Mouse (Mus musculus): Measurements from ENCODE around the gene Nipa2.
A peak's percentile ranks its signal among the peaks of the same experiment; 100 is the strongest.

Gene Nipa2

DNA sequence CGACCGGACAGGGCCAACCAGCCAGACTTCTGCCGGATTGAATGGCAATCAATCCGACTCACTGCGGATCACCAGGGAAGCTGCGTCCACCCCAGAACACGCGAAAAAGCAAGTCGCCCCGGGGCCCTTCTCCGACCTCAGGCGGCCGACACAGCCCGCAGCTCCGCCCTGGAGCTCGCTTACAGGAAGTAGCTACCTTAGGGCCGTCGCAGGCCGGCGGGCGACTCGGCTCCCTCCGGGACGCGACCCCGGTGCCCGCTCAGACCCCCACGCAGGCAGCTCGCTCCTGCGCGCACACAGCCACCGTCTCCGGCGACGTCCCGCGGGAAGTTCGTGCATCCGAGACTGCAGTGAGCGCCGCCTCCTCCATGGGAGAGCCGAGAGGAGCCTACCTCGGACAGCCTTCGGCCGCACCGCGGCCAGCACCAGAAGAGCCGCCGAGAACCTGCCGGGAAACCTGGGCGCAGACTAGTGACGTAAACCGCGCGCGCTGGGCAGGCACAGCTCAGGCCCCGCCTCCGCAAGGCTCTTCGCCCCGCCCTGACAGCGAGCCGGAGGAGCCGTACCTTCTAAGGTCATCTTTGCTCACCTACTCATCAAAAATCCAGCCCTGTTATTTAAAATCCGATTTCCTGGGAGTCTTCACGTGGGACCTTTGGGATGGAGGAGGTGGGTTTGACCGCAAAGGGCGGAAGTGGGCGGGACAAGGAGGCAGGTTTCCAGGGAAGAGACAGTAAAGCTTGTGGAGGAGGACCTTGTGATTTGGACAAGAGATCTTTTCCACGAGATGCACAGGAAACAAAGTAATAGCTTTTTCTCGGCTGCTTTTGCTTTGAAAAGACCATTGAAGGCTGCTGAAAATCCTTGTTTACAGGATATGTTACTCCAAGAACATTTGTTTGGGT is at the start of gene Nipa2:
TSS of gene Nipa2 (minus strand) at position 473 of the 905 bp plus-strand sequence.
- peak; percentile 91 for DNase-seq

DNA sequence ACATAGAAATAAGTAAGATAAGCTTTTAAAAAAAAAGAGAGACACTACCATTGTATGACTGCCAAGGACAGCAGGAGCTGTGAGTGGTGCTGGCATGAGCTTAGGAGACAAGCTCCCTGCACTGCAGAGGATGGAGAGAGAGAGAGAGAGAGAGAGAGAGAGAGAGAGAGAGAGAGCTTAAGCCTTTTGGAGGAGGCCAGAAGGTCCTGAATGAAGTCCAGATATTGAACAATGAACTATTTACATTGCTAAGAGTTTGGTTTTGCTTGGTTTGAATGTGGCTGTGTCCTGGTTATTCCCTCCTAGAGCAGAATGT is 48.7 kb upstream of the Nipa2 start:
- DNase-seq = no peak

DNA sequence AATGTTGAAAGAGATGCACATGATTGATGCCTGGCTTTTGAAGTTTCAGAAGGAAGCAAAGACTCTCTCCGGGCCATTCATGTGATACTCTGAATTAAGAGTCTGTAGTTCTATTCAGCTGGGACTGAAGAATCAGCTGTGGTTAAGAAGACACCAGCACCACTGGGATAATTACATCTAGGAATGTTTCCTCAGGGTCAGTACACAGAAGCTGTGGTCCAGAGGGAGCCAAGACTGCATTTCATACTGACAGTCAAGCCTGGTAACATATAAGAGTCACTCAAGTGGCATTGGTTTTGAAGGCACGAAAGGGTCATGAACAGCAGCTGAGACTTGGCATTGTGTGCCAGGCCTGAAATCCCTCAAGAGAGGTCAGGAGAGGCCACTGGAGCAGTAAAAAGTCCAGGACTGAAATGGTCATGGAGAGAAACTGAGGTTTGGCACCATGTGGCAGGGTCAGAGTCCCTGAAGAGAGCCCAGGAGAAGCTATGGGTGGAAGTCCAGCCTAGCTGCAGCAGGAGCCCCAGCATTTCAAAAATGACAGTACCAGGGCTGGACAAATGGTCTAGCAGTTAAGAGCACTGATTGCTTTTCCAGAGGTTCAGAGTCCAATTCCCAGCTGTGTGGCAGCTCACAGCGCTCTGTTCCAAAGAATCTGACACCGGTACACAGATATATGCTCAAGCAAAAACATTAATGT is 48.2 kb upstream of the Nipa2 start:
- DNase-seq = no peak

DNA sequence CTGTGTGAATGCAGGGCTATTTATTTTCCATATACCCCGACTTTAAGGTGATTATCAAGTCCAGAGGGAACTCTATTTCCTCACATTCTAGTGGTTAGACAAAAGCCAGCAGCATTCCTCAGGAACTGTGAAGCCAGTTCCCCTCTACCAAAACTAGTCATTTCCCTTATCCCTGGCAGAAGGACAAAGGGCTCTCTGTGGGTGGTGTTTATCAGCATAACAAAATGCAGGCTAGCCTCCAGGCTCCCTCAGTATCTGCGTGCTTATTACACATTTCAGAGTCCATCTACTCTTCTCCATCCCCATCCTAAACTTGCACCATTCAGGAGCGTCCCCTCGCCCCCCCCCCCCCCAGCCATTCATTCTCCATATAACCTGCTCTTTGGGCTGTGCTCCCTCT is 36.7 kb upstream of the Nipa2 start:
- no peak for DNase-seq

DNA sequence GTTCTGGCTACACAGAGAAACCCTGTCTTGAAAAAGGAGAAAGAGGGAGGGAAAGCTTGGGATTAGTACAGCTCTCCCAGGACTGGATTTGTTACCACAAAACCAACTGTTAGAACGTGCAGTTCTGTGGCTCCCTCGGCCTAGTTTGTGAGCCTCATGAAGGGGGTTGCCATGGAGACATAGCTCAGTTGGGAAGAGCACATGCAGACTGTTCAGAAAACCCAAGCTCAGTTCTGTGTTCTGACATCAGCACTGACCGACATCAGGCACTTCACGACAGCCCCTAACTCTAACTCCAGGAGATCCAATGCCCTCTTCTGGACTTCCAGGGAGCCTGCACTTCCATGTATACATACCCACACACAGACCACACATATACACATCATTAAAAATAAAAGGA is 32.7 kb upstream of the Nipa2 start:
- no peak for DNase-seq

DNA sequence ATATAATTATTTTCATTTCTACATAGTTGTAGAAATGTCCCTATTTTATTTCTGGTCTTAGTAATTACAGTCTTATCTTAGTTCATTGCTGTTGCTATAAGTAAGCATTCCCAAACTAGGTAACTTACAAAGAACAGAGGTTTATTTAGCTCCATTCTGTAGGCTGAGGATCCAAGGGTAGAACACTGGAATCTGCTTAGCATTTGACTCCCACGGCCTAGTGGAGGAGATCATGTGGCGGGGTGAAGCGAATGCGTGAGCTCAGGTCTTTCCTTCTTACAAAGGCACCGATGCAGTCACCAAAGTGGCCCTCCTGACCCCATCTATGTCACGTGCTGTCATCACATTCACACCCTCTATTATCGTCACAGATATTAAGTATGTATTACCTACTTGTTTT is 29.6 kb upstream of the Nipa2 start:
- no peak for DNase-seq

DNA sequence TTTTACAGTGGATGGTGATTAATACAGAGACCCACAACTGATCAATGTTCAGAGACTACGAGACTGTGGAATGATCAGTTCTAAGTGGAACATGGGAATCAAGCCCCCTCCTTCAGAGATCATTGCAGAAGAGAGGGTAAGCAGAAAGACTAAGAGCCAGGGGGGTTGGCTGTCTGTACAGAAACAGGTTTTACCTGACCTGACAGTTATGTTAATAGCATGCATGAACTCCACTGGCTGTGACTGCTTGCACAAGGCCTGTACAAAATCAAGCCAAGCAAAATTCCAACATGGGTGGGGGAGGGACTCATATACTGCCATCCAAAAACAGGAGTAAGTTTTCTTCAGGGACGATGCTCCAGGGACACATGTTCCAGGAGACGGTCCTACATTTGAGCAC is 28.9 kb upstream of the Nipa2 start:
- DNase-seq = no peak

DNA sequence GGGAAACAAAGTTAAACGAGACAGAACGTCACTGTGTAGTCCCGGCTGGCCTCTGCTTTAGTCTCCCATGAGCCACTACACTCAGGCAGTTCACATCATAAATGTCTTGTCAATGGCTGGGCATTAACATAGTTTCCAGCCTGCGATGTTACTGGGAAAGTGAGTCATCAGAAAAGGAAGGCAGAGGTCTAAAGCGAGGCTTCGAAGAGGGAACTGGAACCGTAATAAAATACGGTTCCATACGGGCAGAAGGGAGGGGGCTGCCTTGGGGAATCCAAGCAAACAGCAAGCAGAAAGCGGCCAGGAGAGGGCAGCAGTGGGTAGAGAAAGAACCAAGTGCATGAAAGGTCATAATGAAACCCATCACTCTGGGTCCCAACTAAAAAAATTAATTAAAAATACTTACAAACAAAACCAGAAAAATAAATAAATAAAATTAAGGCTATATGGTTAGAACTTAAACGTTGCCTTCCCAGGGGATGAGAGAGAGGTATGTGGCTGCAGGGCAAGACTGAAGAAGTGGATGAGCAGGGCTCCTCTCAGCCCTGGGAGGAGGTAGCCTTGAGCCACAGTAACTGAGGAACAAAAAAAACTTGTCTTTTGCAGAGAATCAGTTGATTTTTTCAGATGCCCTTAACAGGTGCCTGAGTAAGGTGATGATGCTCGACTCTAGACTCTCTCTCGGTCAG is 24.4 kb upstream of the Nipa2 start:
- DNase-seq = peak; percentile 69

DNA sequence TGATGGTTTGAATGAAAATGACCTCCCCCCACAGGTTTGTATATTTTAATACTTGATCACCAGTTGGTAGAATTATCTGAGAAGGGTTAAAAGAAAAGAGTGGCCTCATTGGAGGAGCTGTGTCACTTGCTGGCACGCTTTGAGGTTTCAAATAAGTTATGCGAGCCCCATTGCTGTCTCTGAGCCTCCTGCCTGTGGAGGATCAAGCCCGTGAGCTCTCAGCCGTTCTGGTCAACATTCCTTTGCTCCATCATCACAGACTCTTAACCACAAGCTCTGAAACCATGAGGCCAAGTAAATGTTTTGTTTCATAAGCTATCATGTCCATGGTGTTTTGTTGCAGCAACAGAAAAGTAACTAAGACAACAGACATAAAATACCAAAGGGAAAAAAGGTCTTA is 22.5 kb upstream of the Nipa2 start:
- DNase-seq = no peak

DNA sequence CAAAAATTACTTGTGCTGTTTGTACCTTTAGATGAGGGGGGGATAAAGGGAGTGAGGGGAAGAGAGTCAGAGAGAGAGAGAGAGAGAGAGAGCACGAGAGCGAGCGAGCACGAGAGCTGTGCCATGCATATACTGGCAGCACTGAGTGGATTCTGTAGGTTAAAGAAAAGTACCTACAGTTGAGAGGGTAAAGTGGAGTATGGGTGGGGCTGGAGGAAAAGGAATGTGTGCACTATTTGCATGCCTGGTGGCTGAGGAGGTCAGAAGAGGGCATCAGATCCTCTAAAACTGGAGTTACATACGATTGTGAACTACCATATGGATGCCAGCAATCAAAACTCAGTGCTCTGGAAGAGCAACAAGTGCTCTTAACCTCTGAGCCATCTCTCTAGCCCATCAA is 20.8 kb upstream of the Nipa2 start:
- DNase-seq = no peak

DNA sequence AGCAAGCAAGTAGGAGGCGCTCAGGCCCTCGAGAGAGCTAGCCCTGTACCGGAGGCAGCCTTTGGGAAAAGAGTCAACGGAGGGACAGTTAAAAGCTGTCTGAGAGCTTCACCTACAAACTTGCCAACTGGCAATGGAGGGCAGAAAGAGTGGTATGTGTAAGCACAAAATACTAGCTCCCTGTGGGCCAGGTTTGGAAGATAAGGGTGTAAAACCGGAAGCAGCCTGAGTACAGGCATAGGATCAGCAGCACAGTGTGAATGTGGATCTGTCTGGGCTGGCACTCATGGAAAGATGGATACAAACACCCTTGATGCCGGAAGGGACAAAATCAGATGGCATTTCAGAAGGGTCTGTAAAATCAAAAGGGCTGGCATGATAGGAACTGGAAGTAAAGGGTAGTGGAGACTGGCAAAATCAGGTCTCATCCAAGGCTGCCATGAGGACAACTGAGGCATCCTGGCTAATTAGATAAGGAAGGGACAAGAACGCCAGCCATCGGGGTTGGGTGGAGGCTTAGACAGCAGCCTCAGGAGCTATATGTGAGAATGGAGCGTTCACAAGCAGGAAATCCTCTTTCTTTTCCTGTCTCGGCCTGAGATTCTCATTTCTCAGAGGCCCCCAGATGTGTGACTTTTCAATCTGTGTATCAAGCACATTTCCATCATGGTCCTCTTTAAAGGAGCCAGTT is 19.9 kb upstream of the Nipa2 start:
- DNase-seq = no peak

DNA sequence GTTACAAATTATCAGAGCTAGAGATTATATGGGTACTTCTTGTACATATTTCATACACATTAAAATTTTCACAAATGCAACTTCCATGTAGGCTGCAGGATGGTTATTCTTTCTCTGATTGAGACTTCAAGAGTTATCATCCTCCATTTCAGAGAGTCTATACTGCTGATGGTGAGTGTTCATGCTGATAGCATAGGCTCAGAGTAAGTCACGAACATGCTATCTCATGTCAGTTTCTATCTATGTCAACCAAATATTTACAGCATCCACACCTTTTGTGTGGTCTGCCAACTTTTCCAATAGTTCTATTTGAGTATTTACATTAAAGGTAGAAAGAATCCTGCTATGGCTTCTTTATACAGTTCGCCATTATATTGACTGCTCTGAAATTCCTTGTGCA is 19.2 kb upstream of the Nipa2 start:
- no peak for DNase-seq

DNA sequence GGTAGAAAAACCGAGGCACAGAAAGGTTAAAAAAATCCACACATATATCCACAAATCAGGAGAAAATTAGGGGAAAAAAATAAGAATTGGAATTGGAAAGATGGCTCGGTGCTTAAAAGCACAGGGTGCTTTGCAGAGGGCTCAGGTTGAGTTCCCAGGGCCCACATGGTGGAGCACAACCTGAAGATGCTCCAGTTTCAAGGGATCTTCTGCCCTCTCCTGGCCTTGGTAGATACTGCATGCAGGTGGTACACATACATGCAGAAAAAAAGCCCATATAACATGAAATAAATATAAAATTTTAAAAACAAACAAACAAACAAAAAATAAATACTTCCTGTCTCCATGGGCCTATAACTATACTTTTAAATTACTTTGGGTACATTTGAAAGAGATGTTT is 12.2 kb upstream of the Nipa2 start:
- no peak for DNase-seq

DNA sequence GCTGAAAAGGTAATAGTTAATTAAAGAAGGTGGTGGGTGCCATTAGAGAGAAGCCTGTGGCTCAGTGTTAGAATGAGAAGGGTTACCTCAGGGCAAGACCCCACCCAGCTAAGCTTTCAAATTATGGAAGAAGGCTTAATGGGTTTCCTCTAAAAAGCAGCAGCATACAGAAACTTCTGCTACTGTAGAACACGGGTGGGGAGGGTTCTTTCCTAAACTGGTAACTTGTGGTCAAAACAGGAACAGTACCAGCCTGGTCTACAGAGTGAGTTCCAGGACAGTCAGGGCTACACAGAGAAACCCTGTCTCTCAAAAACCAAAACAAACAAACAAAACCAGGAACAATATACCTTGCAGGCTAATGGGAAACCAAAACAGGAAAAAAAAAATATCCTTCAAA is 7.1 kb upstream of the Nipa2 start:
- no peak for DNase-seq

DNA sequence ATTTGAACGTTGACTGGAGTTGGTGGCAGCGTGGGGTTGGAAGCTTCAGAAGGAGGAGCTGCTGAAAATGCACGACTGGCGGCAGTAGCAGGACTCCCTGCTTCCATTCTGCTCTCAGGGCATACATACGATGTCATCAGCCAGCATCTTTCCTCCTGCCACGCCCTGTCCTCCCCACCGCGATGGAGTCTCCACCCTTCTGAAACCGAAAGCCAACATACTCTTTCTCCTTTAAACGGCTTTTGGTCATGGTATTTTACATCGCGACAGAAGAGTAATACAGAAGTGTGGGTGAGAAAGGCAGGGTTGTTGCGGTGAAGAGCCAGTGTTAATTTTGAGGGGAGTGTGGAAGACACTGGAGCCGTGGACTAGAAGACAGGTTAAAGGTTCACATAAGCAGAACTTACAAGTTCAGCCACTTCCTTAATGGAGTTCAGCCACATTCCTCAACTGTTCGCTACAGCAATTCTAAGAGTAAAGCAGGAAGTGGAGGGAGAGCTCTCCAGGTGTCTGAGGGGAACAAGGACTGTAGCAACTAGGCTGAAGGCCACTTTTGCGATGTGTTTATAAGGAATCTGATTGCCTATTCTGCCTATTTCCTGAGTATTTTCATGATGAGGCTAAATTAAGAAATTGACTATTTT is 6.1 kb upstream of the Nipa2 start:
- no peak for DNase-seq

DNA sequence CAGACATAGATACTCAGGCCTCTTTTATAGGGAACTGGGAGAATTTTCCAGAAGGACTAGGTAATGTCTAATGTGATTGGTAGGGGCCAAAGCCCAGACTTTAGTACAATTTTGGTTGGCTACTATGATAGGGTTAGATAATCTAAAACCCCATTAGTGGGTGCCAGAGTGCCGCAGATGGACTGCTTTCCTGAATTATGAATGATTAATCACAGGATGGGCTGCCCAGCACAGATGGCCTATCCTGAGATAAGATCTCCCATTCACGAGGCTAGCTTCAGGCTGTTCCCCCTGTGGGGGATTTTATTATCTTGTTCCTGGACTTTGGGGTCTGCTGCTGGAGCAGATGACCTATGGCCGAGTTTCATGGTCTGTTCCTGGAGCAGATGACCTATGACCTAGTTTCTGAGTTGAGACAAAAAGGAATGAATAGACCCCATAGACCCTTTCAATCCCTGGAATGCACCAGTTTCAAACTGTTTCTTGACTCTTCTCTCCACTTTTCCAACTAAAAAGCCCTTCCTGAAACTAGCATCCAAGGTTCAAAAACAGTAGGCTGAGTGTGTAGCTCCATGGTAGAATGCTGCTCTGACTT is 4.7 kb upstream of the Nipa2 start:
- DNase-seq = no peak

DNA sequence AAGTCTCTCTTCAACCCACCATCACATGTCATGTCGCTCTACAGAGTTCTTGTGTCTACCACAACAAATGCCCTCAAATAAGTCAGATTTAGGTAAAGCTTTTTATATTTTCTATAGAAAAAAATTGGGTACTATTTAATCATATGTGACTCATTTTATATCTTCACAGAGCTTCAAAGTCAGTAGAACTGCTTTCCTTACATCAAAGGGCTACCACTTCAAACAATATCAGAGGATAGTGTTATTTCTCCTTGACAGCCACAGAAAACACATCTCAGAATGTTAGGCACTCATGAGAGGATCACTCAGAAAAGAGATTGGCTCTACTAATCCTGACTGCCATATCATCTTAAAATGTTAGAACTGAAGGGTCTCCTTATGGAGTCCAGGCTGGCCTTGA is 1.8 kb downstream of the Nipa2 start:
- DNase-seq = no peak

DNA sequence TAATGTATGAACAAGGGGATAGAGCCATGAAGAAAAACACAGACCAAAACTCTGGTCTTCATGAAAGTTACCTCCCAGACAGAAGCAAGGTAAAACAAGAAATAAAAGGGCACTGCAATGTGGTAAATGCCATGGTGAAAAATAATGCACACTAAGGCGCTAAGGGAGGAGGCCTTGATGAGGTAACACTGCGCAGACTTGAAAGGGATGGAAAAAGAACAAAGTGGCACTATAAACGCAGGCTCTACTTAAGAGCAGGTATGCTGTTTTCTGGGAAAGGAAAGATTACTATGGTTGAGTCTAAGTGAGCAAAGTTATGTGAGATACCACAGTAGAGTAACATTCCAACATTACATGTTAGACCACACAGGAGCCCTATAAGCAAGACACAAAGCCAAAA is 2.5 kb downstream of the Nipa2 start:
- no peak for DNase-seq

DNA sequence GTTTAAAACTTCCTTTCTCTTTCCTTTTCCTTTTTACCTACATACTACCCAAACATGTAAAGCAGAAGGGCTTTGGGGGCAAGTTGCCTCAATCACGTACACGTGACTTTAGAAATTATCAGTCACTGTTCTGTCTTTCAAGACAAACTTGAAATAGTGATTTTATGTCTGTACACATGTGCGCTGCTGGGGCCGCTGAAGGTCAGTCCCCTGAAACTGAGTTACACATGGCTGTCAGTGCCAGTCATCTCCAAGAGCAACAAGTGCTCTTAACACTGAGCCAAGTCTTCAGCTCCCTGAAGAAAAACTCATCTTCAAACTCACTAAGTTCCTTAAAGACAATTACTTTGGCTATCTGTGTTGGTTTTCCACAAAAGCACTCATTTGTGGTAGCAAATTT is 4.4 kb downstream of the Nipa2 start:
- DNase-seq = no peak

DNA sequence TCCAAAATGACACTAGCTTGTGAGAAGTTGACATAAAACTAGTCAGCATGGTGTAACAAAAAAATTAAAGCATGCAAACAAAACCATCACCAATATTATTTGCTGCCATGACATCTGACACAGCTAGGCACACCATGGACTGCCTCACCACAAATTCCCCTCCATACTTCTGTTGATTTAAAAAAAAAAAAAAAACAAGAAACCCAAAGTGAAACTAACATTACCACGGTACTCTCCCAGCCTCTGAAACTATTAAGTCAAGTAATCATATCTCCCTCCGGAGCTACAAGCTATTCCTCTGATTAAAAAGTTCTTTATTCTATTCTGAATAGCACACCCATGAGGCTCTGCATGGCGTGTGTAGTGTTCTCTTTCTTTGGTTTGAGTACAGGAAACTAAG is 5.1 kb downstream of the Nipa2 start:
- no peak for DNase-seq

DNA sequence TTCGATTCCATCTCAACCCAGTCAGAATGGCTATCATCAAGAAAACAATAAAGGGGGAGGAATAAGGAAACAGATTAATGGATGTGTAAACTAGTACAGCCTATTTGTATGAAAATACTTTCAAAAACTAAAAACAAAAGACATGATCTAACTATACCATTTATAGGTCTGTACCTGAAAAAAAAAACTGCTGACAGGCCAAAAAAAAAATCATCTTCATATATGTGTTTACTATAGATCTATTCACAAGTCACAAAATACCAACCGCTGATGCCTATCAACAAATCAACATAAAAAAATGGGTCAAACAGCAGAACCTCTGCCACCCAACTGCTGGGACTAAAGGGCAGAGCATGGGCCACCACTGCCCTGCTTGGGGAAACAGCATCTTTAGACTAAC is 6.2 kb downstream of the Nipa2 start:
- DNase-seq = no peak

DNA sequence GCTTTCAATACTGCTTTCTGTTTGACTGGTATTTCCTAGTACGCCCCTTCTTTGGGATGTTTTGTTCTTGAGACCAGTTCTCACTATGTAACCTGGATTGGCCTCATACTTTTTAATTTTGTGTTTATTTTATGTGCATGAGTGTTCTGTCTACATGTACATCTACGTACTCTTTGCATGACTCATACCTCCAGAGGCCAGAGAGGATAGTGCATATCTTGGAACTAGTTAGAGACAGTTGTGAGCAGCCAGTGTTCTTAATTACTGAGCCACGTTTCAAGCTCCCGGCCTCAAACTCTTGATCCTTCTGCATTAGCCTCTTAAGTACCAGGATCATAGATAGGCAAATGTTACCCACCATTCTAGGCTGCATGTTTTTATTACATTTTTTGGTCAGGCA is 23.9 kb downstream of the Nipa2 start:
- DNase-seq = no peak

DNA sequence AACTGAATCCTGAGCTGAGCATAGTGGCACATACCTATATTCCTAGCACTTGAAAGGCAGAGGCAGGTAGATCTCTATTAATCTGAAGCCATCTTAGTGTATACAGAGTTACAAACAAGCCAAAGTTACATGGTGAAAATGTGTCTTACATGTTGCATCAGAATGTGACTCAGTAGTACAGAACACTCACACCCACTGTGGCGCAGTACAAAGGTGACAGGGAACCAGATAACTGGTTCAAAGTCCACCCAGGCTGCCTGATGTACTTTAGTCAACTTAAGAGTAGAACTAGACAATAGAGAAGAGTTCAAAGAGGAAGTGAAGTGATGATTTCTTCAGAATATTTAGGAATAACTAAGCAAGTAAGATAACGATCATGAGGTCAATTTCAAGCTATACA is 27.3 kb downstream of the Nipa2 start:
- DNase-seq = no peak

Data from cerebellum, adult 11 months (tissue).